Mouse (Mus musculus): ENCODE measurements around the gene Olfr127.
"Not testable (repeated sequence)": the region's sequence is repeated elsewhere in the genome, so short reads cannot be mapped to it uniquely, and the experiment has no call there.

Olfr127 gene

DNA sequence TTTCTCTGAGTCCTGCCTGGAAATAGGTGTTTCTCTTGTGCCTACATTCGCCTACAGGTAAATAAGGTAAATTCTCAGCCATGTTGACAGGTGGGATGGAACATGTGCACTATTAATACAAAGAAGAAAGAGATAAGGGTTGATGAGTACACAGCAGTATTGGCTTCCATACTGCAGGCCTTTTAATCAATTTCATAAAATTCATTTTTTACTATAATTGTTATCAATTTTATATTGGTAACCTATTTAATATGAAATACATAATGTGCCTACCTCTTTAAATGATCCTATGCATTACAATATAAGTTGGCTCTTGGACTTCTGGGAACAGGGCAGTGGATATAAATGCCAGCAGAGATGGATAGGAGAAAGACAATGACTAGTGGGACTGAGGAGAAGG lies at the start of gene Olfr127:
TSS of gene Olfr127 (plus strand) at position 301 of the 400 bp plus-strand sequence.
- DNase-seq (ENCODE audit: low spot score) = no peak

DNA sequence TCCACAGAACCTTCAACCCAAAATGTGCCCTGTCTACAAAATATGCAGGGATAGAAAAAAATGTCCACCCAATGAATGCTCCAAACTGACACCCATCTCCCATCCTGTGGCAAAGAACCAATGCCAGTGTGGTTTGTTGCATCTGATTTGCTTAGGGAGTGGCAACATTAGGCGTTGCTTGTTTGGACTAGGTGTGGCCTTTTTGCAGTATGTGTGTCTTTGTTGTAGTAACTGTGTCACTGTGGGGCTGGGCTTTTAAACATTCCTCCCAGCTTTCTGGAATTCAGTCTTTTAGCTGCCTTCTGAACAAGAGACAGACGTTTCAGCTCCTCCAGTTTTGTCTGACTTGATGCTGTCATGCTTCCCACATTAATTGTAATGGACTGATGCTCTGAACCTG lies 36.3 kb upstream of the Olfr127 start:
- DNase-seq (ENCODE audit: low spot score) = no peak

DNA sequence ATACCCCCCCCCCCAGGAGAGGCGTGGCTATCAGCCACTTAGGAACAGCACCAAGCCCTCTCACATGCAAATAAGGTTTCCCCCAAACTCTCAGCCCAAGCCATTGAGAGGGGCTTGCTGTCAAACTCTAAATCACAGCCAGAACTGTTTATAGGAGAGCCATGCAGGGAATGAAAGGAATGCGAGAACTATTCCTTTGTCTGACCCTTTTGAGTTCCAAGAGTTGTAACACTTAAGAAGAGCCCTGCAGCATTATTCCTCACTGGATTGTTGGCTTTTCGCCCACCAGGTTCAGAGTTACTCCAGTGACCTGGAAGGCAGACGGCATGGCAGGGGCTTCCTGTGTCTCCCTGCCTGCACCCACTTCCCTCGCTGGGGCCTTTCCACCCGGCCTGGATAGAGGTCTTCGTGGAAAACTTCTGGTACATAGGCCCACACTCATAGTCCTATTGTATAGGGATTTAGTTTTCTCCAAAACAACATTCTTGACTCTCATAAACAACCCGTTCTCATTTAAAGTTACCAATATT lies 30.5 kb upstream of the Olfr127 start:
- no peak for DNase-seq (ENCODE audit: low spot score)

DNA sequence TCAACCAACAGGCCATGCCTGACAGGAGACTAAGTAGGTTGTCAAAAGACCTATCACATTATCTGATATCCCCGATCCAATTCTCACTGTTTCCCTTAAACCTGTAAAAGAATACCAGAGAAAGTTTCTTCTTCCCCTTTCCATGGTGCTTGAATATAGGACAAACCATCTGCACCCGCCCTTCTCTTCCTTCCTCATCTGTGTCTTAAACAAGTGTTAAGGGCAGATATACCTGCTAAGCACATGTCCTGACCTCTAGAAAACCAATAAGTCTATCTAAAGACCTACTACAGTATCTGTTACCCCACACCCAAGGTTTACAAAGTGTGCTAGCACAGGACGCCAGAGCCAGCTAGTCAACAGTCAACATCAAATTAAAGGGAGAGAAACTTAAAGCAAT lies 26.4 kb upstream of the Olfr127 start:
- no peak for DNase-seq (ENCODE audit: low spot score)

DNA sequence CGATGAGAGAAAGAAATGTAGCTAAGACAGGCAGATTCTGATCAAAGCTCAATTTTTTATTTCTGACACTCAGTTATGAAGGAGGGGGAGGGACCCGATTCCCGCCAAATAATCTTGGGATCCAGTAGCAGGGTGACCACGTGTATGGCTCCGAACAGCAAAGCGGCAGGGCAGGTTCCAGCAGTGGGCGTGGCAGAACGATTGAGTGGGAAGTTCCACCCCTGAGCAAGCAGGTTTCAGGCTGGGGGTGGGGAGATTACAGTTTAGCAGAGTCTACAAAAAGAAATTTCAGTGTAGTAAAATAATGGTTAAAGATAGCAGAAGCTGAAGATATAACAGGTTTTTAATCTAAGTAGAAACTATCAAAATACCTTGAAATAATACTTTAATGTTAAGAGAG lies 6.6 kb downstream of the Olfr127 start:
- DNase-seq (ENCODE audit: low spot score) = not testable (repeated sequence)

DNA sequence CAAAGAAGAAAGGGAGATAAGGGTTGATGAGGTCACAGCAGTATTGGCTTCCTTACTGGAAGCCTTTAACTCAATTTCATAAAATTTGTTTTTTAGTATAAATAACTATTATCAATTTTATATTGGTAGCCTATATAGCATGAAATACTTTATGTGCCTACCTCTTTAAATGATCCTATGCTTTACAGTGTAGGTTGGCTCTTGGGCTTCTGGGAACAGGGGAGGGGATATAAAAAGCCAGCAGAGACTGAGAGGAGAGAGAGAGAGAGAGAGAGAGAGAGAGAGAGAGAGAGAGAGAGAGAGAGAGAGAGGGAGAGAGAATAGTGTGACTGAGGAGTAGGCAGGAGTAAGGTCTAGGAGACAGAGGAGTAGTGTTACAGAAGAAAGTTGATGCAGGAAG lies 20.0 kb downstream of the Olfr127 start, which contains the start of gene Olfr128:
TSS of gene Olfr128 (plus strand) at position 301 of the 400 bp plus-strand sequence.
- no peak for DNase-seq (ENCODE audit: low spot score)

DNA sequence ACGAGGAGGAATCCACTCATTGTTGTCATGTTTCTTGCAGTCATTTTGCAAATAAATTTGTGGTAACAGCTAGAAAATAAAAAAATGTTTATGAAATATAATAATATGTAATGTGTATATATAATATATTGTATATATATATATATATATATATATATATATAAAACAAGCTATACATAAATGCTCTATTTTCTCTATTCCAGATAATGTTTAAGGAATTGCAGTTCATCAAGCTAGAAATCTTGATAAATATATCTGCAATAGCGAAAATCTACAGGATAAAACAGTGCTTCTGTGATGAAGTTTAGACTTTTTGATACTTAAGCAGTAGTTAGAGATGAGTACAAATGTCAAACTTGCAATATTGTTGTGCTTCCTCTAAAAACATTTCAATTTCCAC lies 52.7 kb downstream of the Olfr127 start, which contains the start of gene Olfr761:
TSS of gene Olfr761 (minus strand) at position 101 of the 400 bp plus-strand sequence.
- DNase-seq (ENCODE audit: low spot score) = no peak

Measured in spleen, adult 12 weeks (tissue).